8 mouse cellular contexts compared by ENCODE assay signal in the genomic region with DNA sequence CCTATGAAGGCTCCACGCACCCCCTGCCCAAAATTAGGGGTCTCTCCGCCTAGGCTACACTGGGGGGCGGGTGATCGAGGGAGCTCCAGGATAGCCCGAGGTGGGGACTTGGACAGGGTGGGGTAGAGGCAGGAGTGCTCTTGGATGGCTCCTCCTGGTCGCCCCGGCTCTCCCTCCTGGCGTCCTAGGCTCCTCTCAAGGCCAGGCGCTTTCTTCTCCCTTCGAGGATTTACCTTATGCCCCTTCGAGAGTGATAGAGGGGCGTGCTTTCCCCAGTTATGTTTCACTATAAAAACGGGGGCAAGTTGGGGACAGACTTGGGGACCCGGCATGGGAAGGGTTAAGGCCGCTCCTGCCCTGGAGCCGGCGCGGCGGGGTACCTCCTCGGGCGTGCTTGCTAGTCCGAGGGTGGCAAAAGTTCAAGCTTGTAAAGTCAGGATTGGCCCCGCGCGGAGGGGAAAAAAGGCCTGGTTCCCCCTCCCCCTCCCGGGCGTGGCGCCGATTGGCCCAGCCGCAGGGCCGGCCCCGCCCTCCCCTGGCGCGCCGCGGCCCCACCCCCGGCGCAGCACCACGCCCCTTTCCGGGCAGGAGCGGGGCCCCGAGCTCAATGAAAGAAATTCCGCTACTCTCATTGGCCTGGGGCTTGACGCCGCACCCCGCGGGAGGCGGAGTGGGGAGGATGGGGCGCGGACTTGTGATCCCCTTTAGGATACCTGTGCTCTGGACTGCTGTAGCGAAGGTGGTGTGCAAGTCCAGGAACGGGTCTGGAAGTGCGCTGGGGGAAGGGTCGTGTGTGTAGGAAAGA. TPM values are rescaled to one million over a fixed set of nuclear protein-coding genes. Genes with fewer than 3 reads are reported as not detected.
A peak's percentile ranks its signal among the peaks of the same experiment; 100 is the strongest.
DNase-seq lines count a peak whose midpoint lies in the region; ATAC-seq lines count a peak whose summit lies in the region.

No protein-coding gene starts in this region.

- intact Hi-C loops in left cerebral cortex, postnatal 14 days (cut with DNase I), result loop anchor here (5.0 kb wide), 1 partner anchor 65 kb away; no protein-coding TSS in a partner anchor

- H3K9me3 ChIP-seq in intestine, embryonic 14.5 days (ENCODE audit: control insufficient read depth, low read length), result no peaks in the 10 kb centered on the region

- under 1% methylated on average over 44 of the region's 54 CpGs for WGBS in intestine, embryonic 14.5 days

- H3K4me2 ChIP-seq in intestine, embryonic 14.5 days (ENCODE audit: low read length), result peak overlapping the region; percentile 92

- no peaks in the 10 kb centered on the region for H3K36me3 ChIP-seq in intestine, embryonic 14.5 days (ENCODE audit: control insufficient read depth, insufficient read depth, low read length)

- peak overlapping the region; percentile 95 for H3K9ac ChIP-seq in intestine, embryonic 14.5 days (ENCODE audit: low read length)

- H3K27me3 ChIP-seq in intestine, embryonic 14.5 days (replicated peaks; ENCODE audit: control insufficient read depth, insufficient read depth, low read length), result no peaks in the 10 kb centered on the region

- H3K4me1 ChIP-seq in intestine, embryonic 14.5 days (replicated peaks; ENCODE audit: control insufficient read depth, insufficient read depth, low read length), result peaks cover 23% of the 10 kb centered on the region

- H3K4me3 ChIP-seq in intestine, embryonic 14.5 days (ENCODE audit: low read depth, low read length), result peak overlapping the region; percentile 71

- DNase-seq in adrenal gland, adult 18-20 months (ENCODE audit: low spot score in 2 of 2), result peak; percentile 96 to 97
- DNase-seq in embryo, embryonic 11 days, result peak; percentile 100
- DNase-seq in gastrocnemius, postnatal 25 days, result peak; percentile 97
- DNase-seq in intestine, embryonic 14.5 days (ENCODE audit: low spot score), result peak; percentile 97
- peak; percentile 79 to 82 for DNase-seq in left cerebral cortex, postnatal 14 days (ENCODE audit: low spot score in 2 of 2)
- peak; percentile 68 for DNase-seq in right cerebral cortex, postnatal 25 days
- DNase-seq in urinary bladder, postnatal 36 days (ENCODE audit: low spot score in 2 of 2), result peak; percentile 97 to 98

- H3K27ac ChIP-seq in intestine, embryonic 14.5 days (ENCODE audit: low read depth), result peak overlapping the region; percentile 96

- ATAC-seq in intestine, embryonic 14.5 days (replicated peaks; ENCODE audit: low FRiP score, low TSS enrichment, low read depth), result peak; percentile 78
- peak; percentile 82 for ATAC-seq in megakaryocyte-erythroid progenitor cell, adult 5-6 weeks (replicated peaks; ENCODE audit: low FRiP score, low TSS enrichment, poor library complexity, severe bottlenecking)

RNA-seq across cellular contexts. Expression of gene Smad6, which starts 0.9 kb away (rescaled TPM):
- total RNA-seq in adrenal gland, adult 18-20 months (2021), result 1 to 10 TPM; 5.4 to 5.5 TPM
- 1 to 10 TPM; 2.8 to 5.2 TPM for total RNA-seq in gastrocnemius, postnatal 25 days (2021)
- 8.5 and 9.3 TPM in 2 replicates for polyA plus RNA-seq in intestine, embryonic 14.5 days (2014; fragmentation: Nextera tagmentation; extraction: Ambion mirVana)
- total RNA-seq in left cerebral cortex, postnatal 14 days (2021), result 1 to 10 TPM; 1.8 to 2.3 TPM
- not detected in 2 replicates for total RNA-seq in megakaryocyte-erythroid progenitor cell, adult 5-6 weeks (2014; fragmentation: Nextera tagmentation)
- total RNA-seq in megakaryocyte-erythroid progenitor cell, adult 5-6 weeks (2017), result 0.88 and 1.1 TPM in 2 replicates

Comparison
In these comparisons a context has a peak if more than half of its experiments do, and no peak if none do; other contexts are left out.
1. Peak in every context shown above with its lines: DNase-seq, ATAC-seq, H3K4me3 ChIP-seq and H3K27ac ChIP-seq.